Mouse (Mus musculus) heart, adult 2 months (tissue): Measurements from ENCODE around the gene Itgam. TPM values are rescaled to one million over a fixed set of nuclear protein-coding genes. Genes with fewer than 3 reads are reported as not detected.

Source experiments
- DNase-seq, 2 experiments: peaks; one replicate each; pipeline ENCODE4 v3.0.0; 2021
- H3K27ac ChIP-seq: fragments of 200-600 bp; 2 replicates; pipeline ENCODE4 v1.8.1; 2022
- H3K27me3 ChIP-seq: fragments of 200-500 bp; 2 replicates; pipeline ENCODE4 v1.6.1; 2012; ENCODE audit warnings: mild to moderate bottlenecking, low read length, inconsistent platforms, mixed read lengths; ENCODE audit not compliant: control insufficient read depth, insufficient read depth
- H3K36me3 ChIP-seq: fragments of 200-500 bp; 2 replicates; pipeline ENCODE4 v1.6.1; 2012; ENCODE audit warnings: low read length, inconsistent platforms; ENCODE audit not compliant: control insufficient read depth, insufficient read depth
- H3K4me1 ChIP-seq: fragments of 200-500 bp; 2 replicates; pipeline ENCODE4 v1.6.1; 2011; ENCODE audit warnings: low read length; ENCODE audit not compliant: control insufficient read depth, insufficient read depth
- H3K4me3 ChIP-seq: fragments of 200-600 bp; 2 replicates; pipeline ENCODE4 v1.8.1; 2022
- H3K79me2 ChIP-seq: fragments of 200-500 bp; replicated peaks from 2 replicates; pipeline ENCODE4 v1.6.1; 2012; ENCODE audit warnings: mild to moderate bottlenecking, inconsistent platforms, low read length, moderate library complexity, mixed read lengths; ENCODE audit not compliant: control insufficient read depth, insufficient read depth
- H3K9ac ChIP-seq: fragments of 200-500 bp; 2 replicates; pipeline ENCODE4 v1.6.1; 2012; ENCODE audit warnings: low read depth, mild to moderate bottlenecking, control low read depth, inconsistent platforms, low read length, mixed read lengths
- CTCF ChIP-seq: fragments of 200-600 bp; IDR thresholded peaks from 2 replicates; pipeline ENCODE4 v1.8.1; 2022; ENCODE audit warnings: antibody characterized with exemption, mild to moderate bottlenecking, moderate library complexity
- EP300 ChIP-seq: fragments of 200-500 bp; IDR thresholded peaks from 2 replicates; pipeline ENCODE4 v1.6.1; 2011; ENCODE audit warnings: low read depth, low read length, control low read depth; ENCODE audit not compliant: insufficient read depth
- POLR2A ChIP-seq: fragments of 200-500 bp; IDR thresholded peaks from 2 replicates; pipeline ENCODE4 v1.6.1; 2011; ENCODE audit warnings: mild to moderate bottlenecking, low read depth, low read length, control low read depth; ENCODE audit not compliant: insufficient read depth
- WGBS: fragments of 180-500 bp; shearing (Covaris S2); methylation state at CpG from one replicate; pipeline ENCODE4 v1.1.7; 2018; 5-methylcytosine and 5-hydroxymethylcytosine counted together
- intact Hi-C: fragments of 180-260 bp; cut with DNase I; formaldehyde crosslinking; loops from one replicate; pipeline ENCODE4 v1.15.1; 2025
- polyA plus RNA-seq: library from polyadenylated mRNA; depleted of rRNA; stranded (reverse); fragments of >200 nt; gene quantifications from 2 replicates; pipeline ENCODE4 v1.2.3, GENCODE M21; 2012
- total RNA-seq, 2 experiments: library from RNA; stranded (reverse); gene quantifications; 2 replicates each; pipeline ENCODE4 v1.2.3; 2021

The Itgam gene
- total and polyA plus RNA-seq, 3 experiments = 6.7 to 7.6 (median 7.0) TPM

GRCm38 (mm10) chr7:128107462-128107861 lies 45.0 kb downstream of the Itgam start:
- H3K36me3 ChIP-seq = no peaks in the 10 kb centered on the region
- H3K4me3 ChIP-seq = no peak overlapping the region
- no peak for DNase-seq
- H3K4me1 ChIP-seq = no peaks in the 10 kb centered on the region
- no peak overlapping the region for H3K9ac ChIP-seq
- no peaks in the 10 kb centered on the region for H3K79me2 ChIP-seq
- 85% methylated on average over 7 of the region's 7 CpGs for WGBS
- TF ChIP-seq POLR2A (no peak), EP300 (no peak), CTCF (no peak)
- intact Hi-C loops = no loop called here
- H3K27ac ChIP-seq = no peak overlapping the region
- H3K27me3 ChIP-seq = no peaks in the 10 kb centered on the region

- Histone ChIP-seq H3K27me3 (no peaks in the 10 kb centered on the region), H3K4me3 (no peak overlapping the region), H3K79me2 (no peaks in the 10 kb centered on the region), H3K9ac (no peak overlapping the region), H3K36me3 (no peaks in the 10 kb centered on the region), H3K27ac (no peak overlapping the region), H3K4me1 (no peaks in the 10 kb centered on the region)
- TF ChIP-seq EP300 (no peak), POLR2A (no peak)
- 56% methylated on average over 2 of the region's 2 CpGs for WGBS
- intact Hi-C loops = no loop called here
- DNase-seq = no peak
Measured at GRCm38 (mm10) chr7:128110314-128110713, 47.9 kb downstream of the Itgam start.

- H3K27ac ChIP-seq = no peak overlapping the region
- H3K4me3 ChIP-seq = no peak overlapping the region
- intact Hi-C loops = no loop called here
- no peaks in the 10 kb centered on the region for H3K27me3 ChIP-seq
- H3K79me2 ChIP-seq = no peaks in the 10 kb centered on the region
- no peak overlapping the region for H3K9ac ChIP-seq
- no peaks in the 10 kb centered on the region for H3K4me1 ChIP-seq
- no peak for DNase-seq
- no peaks in the 10 kb centered on the region for H3K36me3 ChIP-seq
- WGBS = 89% methylated on average over 11 of the region's 11 CpGs
- TF ChIP-seq EP300 = no peak
- no peak for TF ChIP-seq CTCF
- TF ChIP-seq POLR2A = no peak
Measured at GRCm38 (mm10) chr7:128112131-128112530, 49.7 kb downstream of the Itgam start.

- Histone ChIP-seq H3K79me2 (no peaks in the 10 kb centered on the region), H3K9ac (no peak overlapping the region), H3K27ac (no peak overlapping the region), H3K4me1 (no peaks in the 10 kb centered on the region), H3K4me3 (no peak overlapping the region), H3K27me3 (no peaks in the 10 kb centered on the region), H3K36me3 (no peaks in the 10 kb centered on the region)
- intact Hi-C loops = no loop called here
- TF ChIP-seq POLR2A = no peak
- TF ChIP-seq CTCF = no peak
- no peak for TF ChIP-seq EP300
- WGBS = 90% methylated on average over 11 of the region's 11 CpGs
- DNase-seq = no peak
Measured at GRCm38 (mm10) chr7:128114371-128115105, 52.1 kb downstream of the Itgam start.

GRCm38 (mm10) chr7:128115211-128115958 lies 52.9 kb downstream of the Itgam start:
- Histone ChIP-seq H3K27ac (no peak overlapping the region), H3K9ac (no peak overlapping the region), H3K27me3 (no peaks in the 10 kb centered on the region), H3K4me1 (no peaks in the 10 kb centered on the region), H3K36me3 (no peaks in the 10 kb centered on the region), H3K79me2 (no peaks in the 10 kb centered on the region), H3K4me3 (no peak overlapping the region)
- intact Hi-C loops = no loop called here
- TF ChIP-seq POLR2A (no peak), EP300 (no peak)
- 63% methylated on average over 5 of the region's 5 CpGs for WGBS
- DNase-seq = no peak

GRCm38 (mm10) chr7:128116396-128116795 lies 54.0 kb downstream of the Itgam start:
- intact Hi-C loops = no loop called here
- 92% methylated on average over 5 of the region's 5 CpGs for WGBS
- no peak overlapping the region for H3K9ac ChIP-seq
- no peak overlapping the region for H3K27ac ChIP-seq
- no peak for DNase-seq
- TF ChIP-seq CTCF = no peak
- TF ChIP-seq POLR2A = no peak
- no peak for TF ChIP-seq EP300
- no peaks in the 10 kb centered on the region for H3K4me1 ChIP-seq
- no peaks in the 10 kb centered on the region for H3K79me2 ChIP-seq
- no peak overlapping the region for H3K4me3 ChIP-seq
- no peaks in the 10 kb centered on the region for H3K36me3 ChIP-seq
- H3K27me3 ChIP-seq = no peaks in the 10 kb centered on the region
